Mouse (Mus musculus) heart, postnatal 0 days (tissue): ENCODE measurements around the gene Nop2.

Experiments
- CTCF ChIP-seq: IDR thresholded peaks from 2 replicates; pipeline ENCODE4 v1.5.1; 2016; ENCODE audit warnings: antibody characterized with exemption, control low read depth, low read depth
- EP300 ChIP-seq: IDR thresholded peaks from 2 replicates; pipeline ENCODE4 v1.6.1; 2016; ENCODE audit warnings: antibody characterized with exemption, low read depth

- TF ChIP-seq CTCF (no peak), EP300 (no peak)
These were observed 19.2 kb upstream of the Nop2 start for GRCm38 (mm10) chr6:125112553-125112952.
